Mouse (Mus musculus): ENCODE results near the gene 2200002D01Rik.

2200002D01Rik gene

GRCm38 (mm10) chr7:29248261-29248841 is at the start of gene 2200002D01Rik:
2200002D01Rik (minus strand) TSS chr7:29248466.
- peak; percentile 79 for DNase-seq (ENCODE audit: low read depth, low spot score)

DNA sequence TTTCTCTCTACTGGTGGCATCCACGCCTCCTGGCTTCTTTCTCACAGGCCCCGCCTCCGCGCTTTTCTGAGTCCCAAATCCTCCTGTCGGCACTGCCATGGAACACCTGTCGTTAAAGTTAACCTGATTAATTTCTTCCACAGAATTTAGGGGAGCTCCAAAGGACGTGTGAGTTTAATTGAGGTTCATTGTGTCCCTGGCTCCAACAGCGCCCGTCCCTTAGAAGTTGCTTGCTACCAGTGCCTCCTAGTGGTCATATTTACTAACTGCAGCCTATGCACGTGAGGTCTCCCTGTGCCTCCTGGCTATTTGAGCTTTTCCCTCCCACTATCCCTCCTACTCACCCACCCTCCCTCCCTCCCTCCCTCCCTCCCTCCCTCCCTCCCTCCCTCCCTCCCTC is 48.7 kb upstream of the 2200002D01Rik start:
- DNase-seq (ENCODE audit: low read depth, low spot score), result peak; percentile 90

GRCm38 (mm10) chr7:29295861-29296647 is 47.8 kb upstream of the 2200002D01Rik start:
- no peak for DNase-seq (ENCODE audit: low read depth, low spot score)

GRCm38 (mm10) chr7:29294111-29294761 is 46.0 kb upstream of the 2200002D01Rik start:
- no peak for DNase-seq (ENCODE audit: low read depth, low spot score)

GRCm38 (mm10) chr7:29293131-29294065 is 45.1 kb upstream of the 2200002D01Rik start:
- DNase-seq (ENCODE audit: low read depth, low spot score), result peak; percentile 93

GRCm38 (mm10) chr7:29292458-29293098 is 44.3 kb upstream of the 2200002D01Rik start:
- DNase-seq (ENCODE audit: low read depth, low spot score), result no peak

GRCm38 (mm10) chr7:29291616-29292457 is 43.6 kb upstream of the 2200002D01Rik start:
- no peak for DNase-seq (ENCODE audit: low read depth, low spot score)

DNA sequence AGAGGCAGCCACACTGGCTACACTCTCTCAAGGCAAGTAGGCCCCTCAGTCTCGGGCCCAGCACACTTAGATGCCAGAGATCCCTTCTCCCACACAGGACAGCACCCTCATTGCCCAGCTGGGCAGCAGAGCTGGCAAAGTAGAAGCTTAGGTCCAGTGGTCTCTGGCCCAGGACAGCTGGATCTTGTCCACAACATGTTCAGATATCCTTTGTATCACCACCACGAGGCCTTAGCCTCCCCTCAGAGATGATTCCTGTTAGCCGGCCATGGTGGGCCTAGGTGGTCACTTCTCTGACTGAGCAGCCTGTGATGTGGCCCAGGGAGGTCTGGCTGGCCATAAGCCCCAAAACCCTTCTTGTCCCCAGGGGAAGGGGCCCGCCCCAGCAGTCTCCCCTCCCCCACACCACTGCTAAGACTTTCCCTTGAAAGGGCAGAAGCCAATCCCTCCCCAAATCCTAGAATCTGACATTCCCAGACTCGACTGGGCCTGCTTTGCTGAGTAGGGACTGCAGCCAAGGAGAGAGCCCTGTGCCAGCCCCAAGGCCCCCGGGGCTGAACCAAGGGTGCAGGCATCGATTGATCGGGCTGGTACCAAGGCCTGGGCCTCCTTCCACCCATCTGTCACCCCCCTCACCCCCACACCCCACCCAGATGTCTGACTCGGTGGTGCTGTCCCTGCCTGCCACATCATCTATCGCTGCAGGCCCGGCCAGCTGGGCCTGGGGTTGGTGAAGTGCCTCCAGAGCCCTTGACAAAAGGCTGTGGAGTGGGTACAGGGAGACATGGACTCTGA is 42.6 kb upstream of the 2200002D01Rik start:
- no peak for DNase-seq (ENCODE audit: low read depth, low spot score)

GRCm38 (mm10) chr7:29289856-29290255 is 41.6 kb upstream of the 2200002D01Rik start:
- no peak for DNase-seq (ENCODE audit: low read depth, low spot score)

DNA sequence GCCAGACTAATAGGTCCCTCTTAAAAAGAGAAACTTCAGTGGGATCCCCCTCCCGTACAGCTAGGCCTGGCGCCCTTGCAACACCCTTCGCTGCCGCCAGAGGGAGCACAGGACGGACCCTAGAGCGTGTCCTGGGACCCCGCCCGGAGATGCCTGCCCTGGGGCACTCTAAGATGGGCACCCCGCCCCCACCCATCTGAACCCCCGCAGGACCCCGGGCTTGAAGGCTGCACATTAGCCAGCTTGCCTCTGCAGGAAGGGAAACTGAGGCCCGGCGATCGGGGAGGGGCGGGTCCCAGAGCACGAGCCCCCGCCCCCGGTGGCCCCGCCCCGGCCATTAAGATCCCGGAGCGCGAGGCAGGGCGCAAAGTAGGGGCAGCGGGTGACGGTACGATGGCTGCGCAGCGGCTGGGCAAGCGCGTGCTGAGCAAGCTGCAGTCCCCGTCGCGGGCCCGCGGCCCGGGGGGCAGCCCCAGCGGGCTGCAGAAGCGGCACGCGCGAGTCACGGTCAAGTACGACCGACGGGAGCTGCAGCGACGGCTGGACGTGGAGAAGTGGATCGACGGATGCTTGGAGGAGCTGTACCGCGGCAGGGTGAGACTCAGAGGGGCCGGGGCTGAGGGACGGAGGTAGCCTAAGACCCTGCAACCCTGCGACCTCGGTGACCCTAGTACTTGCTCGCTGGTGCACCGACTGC is 40.8 kb upstream of the 2200002D01Rik start, which contains the start of gene Ppp1r14a:
TSS of gene Ppp1r14a (plus strand) at position 367 of the 697 bp plus-strand sequence.
- DNase-seq (ENCODE audit: low read depth, low spot score), result peak; percentile 87

DNA sequence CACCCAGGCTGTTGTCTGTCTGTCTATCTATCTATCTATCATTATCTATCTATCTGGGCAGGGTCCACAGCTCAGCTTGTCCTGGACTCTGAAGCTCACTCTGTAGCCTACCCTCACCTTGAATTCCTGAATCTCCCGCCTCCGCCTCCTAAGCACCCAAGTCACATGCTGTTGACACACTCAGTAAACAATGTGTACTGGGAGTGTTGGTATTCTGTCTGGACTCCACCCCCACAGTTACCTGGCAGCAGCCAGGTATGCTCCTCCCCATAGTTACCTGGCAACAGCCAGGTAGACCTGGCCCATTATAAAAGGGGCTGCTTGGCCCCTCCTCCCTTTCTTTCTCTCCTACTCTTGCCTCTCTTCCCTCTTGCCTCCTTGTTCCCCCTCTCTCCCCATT is 39.8 kb upstream of the 2200002D01Rik start:
- no peak for DNase-seq (ENCODE audit: low read depth, low spot score)

- peak; percentile 82 for DNase-seq (ENCODE audit: low read depth, low spot score)
Measured at GRCm38 (mm10) chr7:29287481-29287880, 39.2 kb upstream of the 2200002D01Rik start.

GRCm38 (mm10) chr7:29284523-29284922 is 36.3 kb upstream of the 2200002D01Rik start:
- no peak for DNase-seq (ENCODE audit: low read depth, low spot score)

GRCm38 (mm10) chr7:29283876-29284275 is 35.6 kb upstream of the 2200002D01Rik start:
- no peak for DNase-seq (ENCODE audit: low read depth, low spot score)

GRCm38 (mm10) chr7:29282074-29282554 is 33.8 kb upstream of the 2200002D01Rik start:
- no peak for DNase-seq (ENCODE audit: low read depth, low spot score)

- DNase-seq (ENCODE audit: low read depth, low spot score), result peak; percentile 92
Measured at GRCm38 (mm10) chr7:29281201-29282073, 33.2 kb upstream of the 2200002D01Rik start, which contains the start of gene Spint2. Spint2 (minus strand) TSS chr7:29281912.

DNA sequence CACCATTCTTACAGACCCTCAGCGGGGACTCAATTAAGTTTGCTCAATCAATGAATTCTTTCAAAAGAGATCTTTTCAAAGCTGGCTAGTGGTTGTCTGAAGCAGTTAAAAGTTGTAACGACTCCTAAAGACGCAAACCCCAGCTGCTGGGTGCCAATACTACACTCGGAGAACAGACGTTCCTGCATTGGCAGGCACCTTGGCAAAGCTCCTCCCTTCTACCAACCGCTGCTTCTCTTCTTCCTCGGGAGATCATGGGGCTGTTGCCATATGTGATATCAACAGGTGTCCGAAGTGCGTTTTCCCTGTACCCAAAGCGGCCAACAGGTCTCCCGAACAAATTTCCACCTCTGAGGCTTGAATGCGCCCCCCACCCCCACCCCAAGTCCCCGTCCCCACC is 32.5 kb upstream of the 2200002D01Rik start:
- no peak for DNase-seq (ENCODE audit: low read depth, low spot score)

Measured in ZHBTc4 (cell line).